Mouse (Mus musculus): ENCODE measurements around the gene Mex3d.

GRCm38 (mm10) chr10:80397524-80398173 lies 10.2 kb upstream of the Mex3d start:
- TF ChIP-seq FLI1 (IDR thresholded peaks at IDR 0.05; ENCODE audit: low read length) (no peak), GATA1 (IDR thresholded peaks at IDR 0.05; ENCODE audit: borderline replicate concordance, low read length) (no peak)
